Mouse (Mus musculus) G1E (cell line): Measurements from ENCODE around the gene Pnkp. TPM values are rescaled to one million over a fixed set of nuclear protein-coding genes. Genes with fewer than 3 reads are reported as not detected.

Experiments
- ATAC-seq: 2 replicates; pipeline ENCODE4 v1.8.0; 2016; ENCODE audit warnings: mild to moderate bottlenecking; ENCODE audit not compliant: insufficient number of reproducible peaks, poor library complexity, low FRiP score, severe bottlenecking; ENCODE audit errors: extremely low read depth
- DNase-seq: peaks from one replicate; pipeline ENCODE4 v3.0.0; 2012; ENCODE audit warnings: low spot score
- H3K27me3 ChIP-seq: 2 replicates; pipeline ENCODE4 v1.6.1; 2012; ENCODE audit warnings: mild to moderate bottlenecking, low read length, inconsistent platforms; ENCODE audit not compliant: insufficient read depth
- H3K36me3 ChIP-seq: replicated peaks from 2 replicates; pipeline ENCODE3; 2012; ENCODE audit warnings: mild to moderate bottlenecking, inconsistent platforms
- H3K4me1 ChIP-seq: 2 replicates; pipeline ENCODE4 v1.6.1; 2012; ENCODE audit warnings: low read depth, low read length, inconsistent platforms, mixed read lengths; ENCODE audit not compliant: insufficient read depth
- H3K4me3 ChIP-seq: 2 replicates; pipeline ENCODE4 v1.5.1; 2012; ENCODE audit warnings: low read depth, mild to moderate bottlenecking, inconsistent platforms, low read length, moderate library complexity, mixed read lengths
- H3K9me3 ChIP-seq: replicated peaks from 2 replicates; pipeline ENCODE4 v1.6.1; 2012; ENCODE audit warnings: inconsistent platforms
- CTCF ChIP-seq: IDR thresholded peaks from 2 replicates; pipeline ENCODE4 v1.5.1; 2012; ENCODE audit warnings: low read depth, low read length, inconsistent platforms, mixed read lengths
- GATA1 ChIP-seq: IDR thresholded peaks from 2 replicates; pipeline ENCODE4 v1.6.1; 2012; ENCODE audit warnings: borderline replicate concordance, low read length, inconsistent platforms, mixed read lengths
- GATA2 ChIP-seq: IDR thresholded peaks from 2 replicates; pipeline ENCODE4 v1.6.1; 2012; ENCODE audit warnings: low read depth, low read length, inconsistent platforms, borderline replicate concordance
- POLR2AphosphoS5 ChIP-seq: IDR thresholded peaks from 2 replicates; pipeline ENCODE4 v1.6.1; 2012; ENCODE audit warnings: low read depth, low read length, inconsistent platforms; ENCODE audit not compliant: insufficient replicate concordance
- TAL1 ChIP-seq: conservative IDR thresholded peaks from 2 replicates; pipeline ENCODE4 v1.6.1; 2012; ENCODE audit warnings: low read depth, low read length, inconsistent platforms, mixed read lengths
- polyA plus RNA-seq: library from polyadenylated mRNA; stranded (reverse); fragments of >175 nt; gene quantifications from 2 replicates; pipeline ENCODE4 v1.2.3, GENCODE M21; 2012
- total RNA-seq, 2 experiments: library from RNA; stranded (forward) in 1 of 2; stranded (reverse) in 1 of 2; fragments of 200-1000 nt in 1 of 2; fragments of >200 nt in 1 of 2; fragmentation: Nextera tagmentation in 1 of 2; gene quantifications; 2 replicates each; pipeline ENCODE4 v1.2.3; 2014 to 2017

Gene Pnkp
- total and polyA plus RNA-seq, 3 experiments = 28.2 to 35.8 (median 33.0) TPM

GRCm38 (mm10) chr7:44893197-44893596, 36.3 kb downstream of the Pnkp start:
- Histone ChIP-seq H3K9me3 (no peaks in the 10 kb centered on the region), H3K27me3 (no peaks in the 10 kb centered on the region), H3K4me1 (peaks cover 73% of the 10 kb centered on the region), H3K4me3 (no peak overlapping the region), H3K36me3 (peaks cover 43% of the 10 kb centered on the region)
- no peak for DNase-seq
- no peak for TF ChIP-seq GATA1
- TF ChIP-seq GATA2 = no peak
- TF ChIP-seq CTCF = no peak
- no peak for TF ChIP-seq POLR2AphosphoS5
- TF ChIP-seq TAL1 = no peak
- no peak for ATAC-seq

GRCm38 (mm10) chr7:44894175-44894574, 37.2 kb downstream of the Pnkp start:
- H3K9me3 ChIP-seq = no peaks in the 10 kb centered on the region
- no peak overlapping the region for H3K4me3 ChIP-seq
- DNase-seq = no peak
- peaks cover 74% of the 10 kb centered on the region for H3K4me1 ChIP-seq
- H3K36me3 ChIP-seq = peaks cover 43% of the 10 kb centered on the region
- ATAC-seq = no peak
- H3K27me3 ChIP-seq = no peaks in the 10 kb centered on the region
- TF ChIP-seq CTCF = no peak
- no peak for TF ChIP-seq GATA2
- no peak for TF ChIP-seq GATA1
- TF ChIP-seq TAL1 = no peak
- TF ChIP-seq POLR2AphosphoS5 = no peak

- TF ChIP-seq TAL1 = no peak
- no peak for TF ChIP-seq POLR2AphosphoS5
- no peak for TF ChIP-seq GATA1
- no peak for TF ChIP-seq GATA2
- TF ChIP-seq CTCF = no peak
- H3K4me1 ChIP-seq = peaks cover 79% of the 10 kb centered on the region
- DNase-seq (no peak), ATAC-seq (no peak)
- H3K27me3 ChIP-seq = no peaks in the 10 kb centered on the region
- H3K9me3 ChIP-seq = no peaks in the 10 kb centered on the region
- H3K4me3 ChIP-seq = peak overlapping the region; percentile 76; the same call in 1 of the 2 replicates
- peaks cover 45% of the 10 kb centered on the region for H3K36me3 ChIP-seq
Observed at GRCm38 (mm10) chr7:44895206-44895592, 38.3 kb downstream of the Pnkp start.

- Histone ChIP-seq H3K9me3 (no peaks in the 10 kb centered on the region), H3K4me3 (peak within 1 kb of the TSS; percentile 76), H3K36me3 (peaks cover 45% of the 10 kb centered on the region), H3K4me1 (peaks cover 78% of the 10 kb centered on the region), H3K27me3 (no peaks in the 10 kb centered on the region)
- ATAC-seq (peak; percentile 51), DNase-seq (peak; percentile 81)
- TF ChIP-seq CTCF = no peak
- TF ChIP-seq TAL1 = no peak
Observed at GRCm38 (mm10) chr7:44895593-44896434, 38.9 kb downstream of the Pnkp start, which contains the start of gene Fuz. Gene Fuz, plus strand, starts transcription at chr7:44896079.

- ATAC-seq = no peak
Observed at GRCm38 (mm10) chr7:44896499-44896898, 39.6 kb downstream of the Pnkp start.

GRCm38 (mm10) chr7:44898607-44899006, 41.7 kb downstream of the Pnkp start:
- no peaks in the 10 kb centered on the region for H3K9me3 ChIP-seq
- H3K27me3 ChIP-seq = no peaks in the 10 kb centered on the region
- peak overlapping the region; percentile 59; the same call in 1 of the 2 replicates for H3K4me3 ChIP-seq
- H3K36me3 ChIP-seq = peaks cover 67% of the 10 kb centered on the region
- DNase-seq (peak; percentile 24), ATAC-seq (no peak)
- H3K4me1 ChIP-seq = peaks cover 72% of the 10 kb centered on the region
- no peak for TF ChIP-seq TAL1
- TF ChIP-seq POLR2AphosphoS5 = no peak
- TF ChIP-seq CTCF = no peak
- TF ChIP-seq GATA2 = no peak
- no peak for TF ChIP-seq GATA1

More at GRCm38 (mm10) chr7:44896499-44896898, 39.6 kb downstream of the Pnkp start:
- DNase-seq = peak; percentile 22
- Histone ChIP-seq H3K4me3 (peak overlapping the region; percentile 76), H3K9me3 (no peaks in the 10 kb centered on the region), H3K36me3 (peaks cover 48% of the 10 kb centered on the region), H3K4me1 (peaks cover 77% of the 10 kb centered on the region), H3K27me3 (no peaks in the 10 kb centered on the region)
- TF ChIP-seq GATA1 (no peak), GATA2 (no peak), CTCF (no peak), POLR2AphosphoS5 (no peak), TAL1 (no peak)
